Mouse (Mus musculus) heart, adult 2 months (tissue): ENCODE data around the gene Oasl1.

Experiments
- CTCF ChIP-seq: fragments of 200-600 bp; IDR thresholded peaks from 2 replicates; pipeline ENCODE4 v1.8.1; 2022; ENCODE audit warnings: antibody characterized with exemption, mild to moderate bottlenecking, moderate library complexity
- EP300 ChIP-seq: fragments of 200-500 bp; IDR thresholded peaks from 2 replicates; pipeline ENCODE4 v1.6.1; 2011; ENCODE audit warnings: low read depth, low read length, control low read depth; ENCODE audit not compliant: insufficient read depth
- POLR2A ChIP-seq: fragments of 200-500 bp; IDR thresholded peaks from 2 replicates; pipeline ENCODE4 v1.6.1; 2011; ENCODE audit warnings: mild to moderate bottlenecking, low read depth, low read length, control low read depth; ENCODE audit not compliant: insufficient read depth

- TF ChIP-seq EP300 (no peak), CTCF (no peak), POLR2A (no peak)
These were observed 27.6 kb downstream of the Oasl1 start for GRCm38 (mm10) chr5:114950669-114951068.
